Mouse (Mus musculus): ENCODE measurements at regions not wholly inside any gene's neighbourhood (a gene's known extent, or its start where the extent isn't known, plus 50 kb on each side); places are given as distances from the start of the nearest gene placed in this dataset.

DNA sequence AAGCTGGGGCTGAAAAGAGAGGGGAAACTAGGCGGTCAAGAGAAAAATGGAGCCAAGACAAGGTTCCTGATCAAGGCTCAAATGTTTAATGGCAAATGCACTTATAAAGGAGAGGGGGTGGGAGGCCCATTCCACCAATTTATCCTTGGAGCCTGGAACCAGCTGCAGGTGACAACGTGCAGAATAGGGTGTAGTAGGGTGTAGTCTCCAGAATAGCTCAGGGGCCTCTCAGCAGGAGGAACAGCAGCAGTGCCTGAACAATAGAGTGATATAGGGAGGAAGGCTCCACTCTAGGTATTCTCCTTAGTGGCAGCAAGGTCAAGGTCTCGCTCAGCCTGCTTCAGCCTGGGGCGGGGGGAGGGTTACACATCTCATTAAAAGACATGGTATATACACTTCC, 451.7 kb downstream of the Ube2dnl2 start:
- no peak for DNase-seq

DNA sequence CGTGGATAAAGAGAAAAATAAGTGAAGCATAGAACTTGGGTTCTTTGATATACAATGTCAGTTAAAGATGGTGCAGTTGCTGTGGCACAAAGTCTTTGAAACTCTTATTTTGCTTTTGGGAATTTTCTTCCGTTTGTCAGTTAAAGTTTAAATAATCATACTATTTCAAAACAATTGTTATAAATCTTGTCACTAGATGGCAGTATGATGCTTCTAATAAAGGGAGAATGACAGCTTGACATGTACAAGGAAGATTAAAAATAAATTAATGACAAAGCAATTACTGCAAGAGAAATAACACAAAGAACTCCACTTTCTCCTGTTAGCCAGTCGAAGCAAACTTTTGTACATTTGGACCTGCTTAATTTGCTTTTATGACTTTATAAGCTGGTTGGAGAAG, 489.0 kb downstream of the Ube2dnl2 start:
- peak; percentile 28 for DNase-seq
